Mouse (Mus musculus): ENCODE results near the gene Rpl23.

- no peak for TF ChIP-seq CTCF (IDR thresholded peaks at IDR 0.05; ENCODE audit: control insufficient read depth, insufficient read depth, insufficient replicate concordance, low read depth, low read length)
- TF ChIP-seq POLR2A (IDR thresholded peaks at IDR 0.05; ENCODE audit: control insufficient read depth, low read depth, low read length) = no peak
Observed at GRCm38 (mm10) chr11:97832001-97832400, 49.8 kb upstream of the Rpl23 start.

All from testis, adult 2 months (tissue).